Mouse (Mus musculus): ENCODE measurements around the gene Klf6.

GRCm38 (mm10) chr13:5842911-5843310 is 18.4 kb upstream of the Klf6 start:
- TF ChIP-seq GATA1 (IDR thresholded peaks at IDR 0.05; ENCODE audit: borderline replicate concordance, low read length) = no peak
- TF ChIP-seq CTCF (IDR thresholded peaks at IDR 0.05; ENCODE audit: low read depth, low read length) = no peak

All from G1E (cell line).